12 mouse cellular contexts compared by ENCODE assay signal in genomic region chr5:48795526-48795925, GRCm38 (mm10).
"Had no signal": no experiment of that assay in that cellular context is flagged by ENCODE, and none has a peak within 500 bp of the region (broad histone marks: within the 10 kb centered on the region; RNA-seq: fewer than 3 reads in every experiment).

No protein-coding gene starts in this region.

- DNase-seq: kidney, postnatal 25 days; layer of hippocampus, adult 9-11 months; liver; lung, adult 2 months; lung, postnatal 14 days; lung, postnatal 4 days; midbrain, embryonic 14.5 days; right cerebral cortex, postnatal 4 days; thymus, adult 2 months; thymus, postnatal 14 days; thymus, postnatal 4 days had no signal

- ATAC-seq: liver, embryonic 12.5 days had no signal
